Mouse (Mus musculus): ENCODE measurements around the gene Ces5a.

DNA sequence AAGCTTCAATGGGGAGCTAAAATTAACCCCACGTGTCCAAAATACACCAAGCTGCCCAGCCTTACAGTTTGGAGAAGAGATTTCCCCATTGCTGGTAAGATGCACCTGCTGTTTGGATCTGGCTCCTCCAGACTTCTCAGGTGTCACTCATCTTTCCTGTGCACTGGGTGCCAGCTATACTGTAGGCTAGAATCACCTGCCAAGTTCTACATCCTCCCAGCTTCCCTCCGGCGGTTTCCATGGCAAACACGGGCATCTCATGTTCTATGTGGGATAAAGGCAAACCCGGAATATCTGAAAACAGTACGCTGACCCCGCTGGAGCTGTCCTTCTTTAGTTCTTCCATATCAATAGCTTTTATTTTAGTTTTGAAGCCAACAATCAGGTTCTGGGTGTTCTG, 27.9 kb upstream of the Ces5a start:
- no peak for TF ChIP-seq CTCF (IDR thresholded peaks at IDR 0.05; ENCODE audit: control insufficient read depth, insufficient read depth, insufficient replicate concordance, low read depth, low read length)
- no peak for TF ChIP-seq POLR2A (IDR thresholded peaks at IDR 0.05; ENCODE audit: control insufficient read depth, low read depth, low read length)
